Mouse (Mus musculus) limb, embryonic 11.5 days (tissue): ENCODE results near the gene Basp1. TPM values are rescaled to one million over a fixed set of nuclear protein-coding genes. Genes with fewer than 3 reads are reported as not detected.

ENCODE experiments used
- ATAC-seq: fragments of 200-750 bp; cut with Nextera tagmentation; 2 replicates; pipeline ENCODE4 v1.8.0; 2017; ENCODE audit warnings: low read depth; ENCODE audit not compliant: insufficient number of reproducible peaks, low FRiP score, low TSS enrichment
- DNase-seq: peaks from one replicate; pipeline ENCODE4 v3.0.0-alpha.2; 2015; ENCODE audit warnings: low spot score
- H3K27ac ChIP-seq: fragments of 300-500 bp; sonication (generic); replicated peaks from 2 replicates; pipeline ENCODE4 v1.5.1; 2014; ENCODE audit warnings: low read depth, mild to moderate bottlenecking, low read length
- H3K27me3 ChIP-seq: fragments of 300-500 bp; sonication (generic); 2 replicates; pipeline ENCODE4 v1.6.1; 2014; ENCODE audit warnings: mild to moderate bottlenecking, low read length, mixed read lengths; ENCODE audit not compliant: control insufficient read depth, insufficient read depth
- H3K36me3 ChIP-seq: fragments of 300-500 bp; sonication (generic); 2 replicates; pipeline ENCODE4 v1.6.1; 2014; ENCODE audit warnings: mild to moderate bottlenecking, low read length, moderate library complexity, mixed read lengths; ENCODE audit not compliant: control insufficient read depth, insufficient read depth
- H3K4me1 ChIP-seq: fragments of 300-500 bp; sonication (generic); 2 replicates; pipeline ENCODE4 v1.6.1; 2014; ENCODE audit warnings: low read length, mixed read lengths; ENCODE audit not compliant: control insufficient read depth, insufficient read depth
- H3K4me2 ChIP-seq: fragments of 300-500 bp; sonication (generic); 2 replicates; pipeline ENCODE4 v1.6.1; 2014; ENCODE audit warnings: low read depth, mild to moderate bottlenecking, moderate library complexity; ENCODE audit not compliant: severe bottlenecking
- H3K4me3 ChIP-seq: fragments of 300-500 bp; sonication (generic); 2 replicates; pipeline ENCODE4 v1.5.1; 2014; ENCODE audit warnings: low read depth, low read length
- H3K9ac ChIP-seq: fragments of 300-500 bp; sonication (generic); 2 replicates; pipeline ENCODE4 v1.6.1; 2014; ENCODE audit warnings: mild to moderate bottlenecking, low read length
- H3K9me3 ChIP-seq: fragments of 300-500 bp; sonication (generic); 2 replicates; pipeline ENCODE4 v1.6.1; 2016; ENCODE audit warnings: low read length; ENCODE audit not compliant: control insufficient read depth
- WGBS: fragments of 180-500 bp; shearing (Covaris S2); extraction: QIAGEN DNeasy Blood & Tissue Kit; methylation state at CpG from one replicate; pipeline ENCODE4 v1.1.7; 2014; 5-methylcytosine and 5-hydroxymethylcytosine counted together
- polyA plus RNA-seq: library from polyadenylated mRNA; unstranded; fragments of >200 nt; fragmentation: Nextera tagmentation; extraction: Ambion mirVana; gene quantifications from 2 replicates; pipeline ENCODE4 v1.2.1, GENCODE M21; 2014

Gene Basp1
- polyA plus RNA-seq, 1 experiment from 2014 or later: 81.8 TPM

DNA sequence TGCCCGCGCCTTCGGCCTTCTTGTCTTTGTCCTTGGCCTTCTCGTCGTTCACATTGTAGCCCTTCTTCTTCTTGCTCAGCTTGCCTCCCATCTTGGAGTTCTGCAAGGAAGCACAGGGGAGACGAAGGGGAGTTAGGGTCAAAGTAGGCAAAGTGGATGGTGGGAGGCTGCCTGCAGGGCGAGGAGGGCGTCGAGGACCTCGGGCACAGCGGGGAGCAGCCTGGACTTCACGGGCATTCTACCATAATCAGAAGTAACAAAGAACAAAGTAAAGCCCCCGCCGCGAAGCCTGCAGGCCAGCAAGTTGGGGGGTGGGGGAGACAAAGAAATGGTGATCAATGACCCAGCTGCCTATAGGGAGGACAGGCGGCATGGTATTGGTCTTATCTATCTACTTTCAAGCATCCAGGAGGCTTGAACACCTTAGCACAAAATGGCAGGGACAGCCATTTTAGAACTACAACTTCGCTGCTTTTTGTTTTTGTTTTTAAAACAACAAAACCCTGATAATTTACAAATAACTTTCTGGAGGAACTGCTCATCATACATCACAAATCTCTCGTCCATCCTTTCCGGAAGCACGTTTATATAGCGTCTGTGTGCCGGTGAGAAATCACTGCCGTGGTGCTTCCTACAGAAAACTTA lies 48.6 kb downstream of the Basp1 start:
- 26% methylated on average over 23 of the region's 23 CpGs for WGBS
- peaks cover 4% of the 10 kb centered on the region; the same call in 1 of the 2 replicates for H3K4me1 ChIP-seq
- H3K27me3 ChIP-seq: no peaks in the 10 kb centered on the region
- H3K4me3 ChIP-seq: peak overlapping the region; percentile 16
- peak; percentile 59 for DNase-seq
- no peak overlapping the region for H3K27ac ChIP-seq
- no peak for ATAC-seq
- H3K36me3 ChIP-seq: peaks cover 4% of the 10 kb centered on the region; the same call in 1 of the 2 replicates
- no peaks in the 10 kb centered on the region for H3K9me3 ChIP-seq
- H3K9ac ChIP-seq: peak overlapping the region; percentile 63
- peak overlapping the region; percentile 54 for H3K4me2 ChIP-seq

DNA sequence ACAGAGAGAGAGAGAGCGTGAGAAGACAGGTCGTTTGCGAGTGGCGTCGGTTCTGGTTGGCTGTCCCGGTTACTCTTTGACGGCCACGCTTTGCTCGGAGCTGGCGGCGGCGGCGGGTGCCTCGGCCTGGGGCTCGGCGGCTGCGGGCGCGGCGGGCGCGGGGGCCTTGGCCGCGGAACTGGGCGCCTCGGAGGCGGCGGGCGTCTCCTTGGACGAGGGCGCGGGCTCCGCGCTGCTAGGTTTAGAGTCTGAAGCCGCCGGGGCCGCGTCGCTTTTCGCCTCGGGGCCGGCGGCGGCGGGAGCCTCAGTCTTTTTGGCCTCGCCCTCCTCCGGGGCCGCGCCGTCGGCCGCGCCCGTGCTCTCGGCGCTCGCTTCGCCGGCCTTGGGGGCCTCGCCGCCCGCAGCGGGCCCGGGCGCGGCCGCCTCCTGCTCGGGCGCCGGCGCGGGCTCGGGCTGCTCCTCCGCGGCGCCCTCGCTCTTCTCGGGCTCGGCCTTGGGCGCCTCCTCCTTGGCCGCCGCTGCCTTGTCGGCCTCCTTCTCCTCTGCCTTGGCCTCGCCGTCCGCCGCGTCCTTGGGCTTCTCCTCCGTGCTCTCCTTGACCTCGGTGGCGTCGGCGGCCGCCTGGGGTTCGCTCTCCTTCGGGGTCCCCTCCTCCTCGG lies 49.3 kb downstream of the Basp1 start:
- 17% methylated on average over 89 of the region's 97 CpGs for WGBS
- no peaks in the 10 kb centered on the region for H3K9me3 ChIP-seq
- ATAC-seq: 0 out of 2 replicates have a peak, but pooled peaks have one; percentile 36
- H3K27me3 ChIP-seq: no peaks in the 10 kb centered on the region
- no peak overlapping the region for H3K27ac ChIP-seq
- H3K4me3 ChIP-seq: peak overlapping the region; percentile 16
- peaks cover 4% of the 10 kb centered on the region; the same call in 1 of the 2 replicates for H3K36me3 ChIP-seq
- peaks cover 4% of the 10 kb centered on the region; the same call in 1 of the 2 replicates for H3K4me1 ChIP-seq
- peak overlapping the region; percentile 63 for H3K9ac ChIP-seq
- H3K4me2 ChIP-seq: peak overlapping the region; percentile 54
- peak; percentile 47 for DNase-seq

DNA sequence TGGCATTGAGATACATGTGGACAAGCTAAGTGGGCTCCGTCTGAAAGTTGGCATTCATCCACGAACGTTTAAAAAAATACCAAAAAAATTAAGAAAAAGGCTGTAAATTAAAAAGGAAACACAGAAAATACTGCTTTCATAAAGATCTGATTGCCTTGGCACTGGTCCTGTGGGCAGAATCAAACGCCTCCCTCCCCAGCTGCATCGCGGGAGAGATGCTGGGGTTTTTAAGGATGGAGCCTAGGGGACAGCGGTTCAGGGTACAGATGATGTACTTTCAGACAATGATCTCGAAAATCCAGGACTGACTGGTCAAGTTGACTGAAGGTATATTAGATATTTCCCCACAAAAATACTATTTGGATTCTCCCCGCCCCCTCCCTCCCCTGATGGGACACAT lies 49.9 kb downstream of the Basp1 start:
- Histone ChIP-seq H3K4me2 (no peak overlapping the region), H3K36me3 (peaks cover 4% of the 10 kb centered on the region; the same call in 1 of the 2 replicates), H3K9me3 (no peaks in the 10 kb centered on the region), H3K4me3 (no peak overlapping the region), H3K27ac (no peak overlapping the region), H3K4me1 (peaks cover 4% of the 10 kb centered on the region; the same call in 1 of the 2 replicates), H3K9ac (no peak overlapping the region), H3K27me3 (no peaks in the 10 kb centered on the region)
- ATAC-seq (no peak), DNase-seq (no peak)
- 95% methylated on average over 9 of the region's 9 CpGs for WGBS

DNA sequence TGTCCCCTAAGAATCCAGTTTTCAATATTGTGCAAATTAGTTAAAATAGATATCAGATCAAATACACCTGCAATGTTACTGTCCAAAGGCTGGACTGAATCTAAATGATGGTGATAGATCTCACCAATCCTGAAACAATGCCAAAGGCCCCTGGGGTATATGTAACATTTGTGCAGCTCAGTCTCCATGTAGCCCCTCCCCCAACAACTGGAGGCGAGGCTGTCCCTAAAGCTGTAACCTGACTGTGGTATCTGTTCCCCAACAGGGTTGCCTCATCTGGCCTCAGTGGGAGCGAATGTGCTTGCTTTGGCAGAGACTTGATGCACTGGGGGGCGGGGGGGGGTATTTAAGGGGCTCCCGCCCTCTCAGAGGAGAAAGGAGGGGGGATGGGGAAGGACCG lies 52.7 kb downstream of the Basp1 start:
- Histone ChIP-seq H3K27me3 (no peaks in the 10 kb centered on the region), H3K4me3 (no peak overlapping the region), H3K4me1 (peaks cover 4% of the 10 kb centered on the region; the same call in 1 of the 2 replicates), H3K36me3 (peaks cover 4% of the 10 kb centered on the region; the same call in 1 of the 2 replicates), H3K9ac (no peak overlapping the region), H3K9me3 (no peaks in the 10 kb centered on the region), H3K27ac (no peak overlapping the region), H3K4me2 (no peak overlapping the region)
- ATAC-seq: no peak
- DNase-seq: no peak
- WGBS: 48% methylated on average over 5 of the region's 5 CpGs

DNA sequence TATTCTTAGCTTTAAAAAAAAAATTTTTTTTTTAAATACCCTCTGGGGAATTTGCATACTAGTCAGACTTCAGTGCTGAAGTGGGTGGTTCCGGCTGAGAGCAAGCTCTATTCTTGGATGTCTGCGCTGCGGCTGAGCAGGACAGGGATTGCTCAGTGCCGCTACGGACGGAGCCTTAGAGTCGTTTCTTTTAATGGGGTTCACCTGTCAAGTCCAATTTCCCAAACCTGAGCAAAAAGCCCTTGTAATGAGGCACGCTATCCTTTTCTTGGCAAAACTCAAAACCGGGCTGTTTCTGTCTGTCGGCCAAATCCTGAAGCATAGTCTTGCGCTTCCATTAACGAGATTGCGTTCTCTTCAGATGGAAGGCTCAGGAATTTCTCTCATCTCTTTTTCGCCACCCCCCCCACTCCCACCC lies 54.9 kb downstream of the Basp1 start:
- Histone ChIP-seq H3K4me2 (no peak overlapping the region), H3K27ac (no peak overlapping the region), H3K27me3 (no peaks in the 10 kb centered on the region), H3K4me3 (no peak overlapping the region), H3K36me3 (no peaks in the 10 kb centered on the region), H3K9ac (no peak overlapping the region), H3K9me3 (no peaks in the 10 kb centered on the region), H3K4me1 (no peaks in the 10 kb centered on the region)
- WGBS: 48% methylated on average over 14 of the region's 14 CpGs
- ATAC-seq: no peak
- no peak for DNase-seq

DNA sequence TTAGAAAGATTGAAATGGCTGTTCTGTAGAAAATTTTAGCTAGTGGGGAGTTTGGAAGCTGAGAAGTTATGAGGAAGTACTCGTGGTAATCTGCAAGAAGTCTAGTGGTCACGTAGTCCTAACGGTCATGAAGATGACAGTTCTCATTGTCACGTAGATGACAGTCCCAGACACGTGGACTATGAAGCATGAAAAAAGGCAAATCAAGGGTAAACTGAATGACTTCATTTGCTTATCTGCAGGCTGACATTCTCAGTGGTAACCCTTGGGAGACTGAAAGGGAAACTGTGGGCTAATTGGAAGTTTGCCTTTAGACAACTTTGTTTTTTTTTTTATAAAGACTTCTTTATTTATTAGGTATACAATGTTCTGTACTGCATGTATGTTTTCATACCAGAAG lies 58.2 kb downstream of the Basp1 start:
- H3K9ac ChIP-seq: no peak overlapping the region
- 93% methylated on average over 5 of the region's 5 CpGs for WGBS
- H3K4me2 ChIP-seq: no peak overlapping the region
- ATAC-seq (no peak), DNase-seq (no peak)
- no peak overlapping the region for H3K4me3 ChIP-seq
- no peaks in the 10 kb centered on the region for H3K4me1 ChIP-seq
- H3K9me3 ChIP-seq: no peaks in the 10 kb centered on the region
- H3K36me3 ChIP-seq: no peaks in the 10 kb centered on the region
- H3K27me3 ChIP-seq: no peaks in the 10 kb centered on the region
- H3K27ac ChIP-seq: no peak overlapping the region

DNA sequence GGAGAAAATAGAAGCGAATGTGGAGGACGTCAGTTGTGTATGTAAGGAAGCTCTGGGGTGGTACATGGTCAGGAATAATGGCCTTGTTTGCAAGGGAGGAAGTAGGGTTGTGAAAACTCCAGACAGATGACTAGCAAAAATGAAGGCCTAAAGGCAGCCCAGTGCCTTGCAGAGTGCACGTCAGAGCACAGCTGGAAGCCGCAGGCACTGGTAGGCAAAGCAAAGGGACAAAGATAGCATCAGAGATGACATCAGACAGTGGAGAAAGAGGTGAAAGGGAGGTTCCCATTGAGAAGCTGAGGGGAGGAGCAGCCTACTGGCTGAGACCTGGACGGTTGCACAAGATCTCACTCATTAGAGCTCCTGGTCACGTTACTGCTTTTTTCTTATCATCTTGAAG lies 58.8 kb downstream of the Basp1 start:
- no peak overlapping the region for H3K9ac ChIP-seq
- H3K4me2 ChIP-seq: no peak overlapping the region
- no peaks in the 10 kb centered on the region for H3K36me3 ChIP-seq
- H3K4me3 ChIP-seq: no peak overlapping the region
- H3K27me3 ChIP-seq: no peaks in the 10 kb centered on the region
- no peak overlapping the region for H3K27ac ChIP-seq
- ATAC-seq (no peak), DNase-seq (no peak)
- WGBS: 89% methylated on average over 6 of the region's 6 CpGs
- H3K4me1 ChIP-seq: no peaks in the 10 kb centered on the region
- no peaks in the 10 kb centered on the region for H3K9me3 ChIP-seq

DNA sequence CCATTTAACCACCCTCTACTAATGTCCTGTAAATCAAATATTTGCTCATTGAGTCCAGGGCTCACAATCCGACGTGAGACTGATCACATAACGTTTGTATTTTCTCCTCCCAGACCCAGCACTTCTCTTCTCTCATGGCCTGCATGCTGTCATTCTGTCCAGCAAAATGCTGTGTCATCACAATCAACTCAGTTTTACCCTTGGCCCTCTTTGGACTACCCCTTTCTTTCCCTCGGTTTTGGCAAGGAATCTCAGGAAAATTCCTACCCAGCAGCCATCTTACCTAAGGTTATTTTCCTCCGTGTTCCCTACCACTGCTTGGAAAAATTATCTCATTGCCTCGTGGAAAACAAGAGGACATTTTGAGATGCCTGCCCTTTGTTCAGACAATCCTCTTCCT lies 60.1 kb downstream of the Basp1 start:
- Histone ChIP-seq H3K4me3 (no peak overlapping the region), H3K27ac (no peak overlapping the region), H3K4me2 (no peak overlapping the region), H3K9ac (no peak overlapping the region), H3K9me3 (no peaks in the 10 kb centered on the region), H3K36me3 (no peaks in the 10 kb centered on the region), H3K4me1 (no peaks in the 10 kb centered on the region), H3K27me3 (no peaks in the 10 kb centered on the region)
- DNase-seq (no peak), ATAC-seq (no peak)
- WGBS: 81% methylated on average over 6 of the region's 6 CpGs
